Mouse (Mus musculus) heart, adult 2 months (tissue): ENCODE measurements around the gene Pvalb. TPM values are rescaled to one million over a fixed set of nuclear protein-coding genes. Genes with fewer than 3 reads are reported as not detected.

Experiments
- DNase-seq, 2 experiments: peaks; one replicate each; pipeline ENCODE4 v3.0.0; 2021
- H3K27ac ChIP-seq: fragments of 200-600 bp; 2 replicates; pipeline ENCODE4 v1.8.1; 2022
- H3K27me3 ChIP-seq: fragments of 200-500 bp; 2 replicates; pipeline ENCODE4 v1.6.1; 2012; ENCODE audit warnings: mild to moderate bottlenecking, low read length, inconsistent platforms, mixed read lengths; ENCODE audit not compliant: control insufficient read depth, insufficient read depth
- H3K36me3 ChIP-seq: fragments of 200-500 bp; 2 replicates; pipeline ENCODE4 v1.6.1; 2012; ENCODE audit warnings: low read length, inconsistent platforms; ENCODE audit not compliant: control insufficient read depth, insufficient read depth
- H3K4me1 ChIP-seq: fragments of 200-500 bp; 2 replicates; pipeline ENCODE4 v1.6.1; 2011; ENCODE audit warnings: low read length; ENCODE audit not compliant: control insufficient read depth, insufficient read depth
- H3K4me3 ChIP-seq: fragments of 200-600 bp; 2 replicates; pipeline ENCODE4 v1.8.1; 2022
- H3K79me2 ChIP-seq: fragments of 200-500 bp; replicated peaks from 2 replicates; pipeline ENCODE4 v1.6.1; 2012; ENCODE audit warnings: mild to moderate bottlenecking, inconsistent platforms, low read length, moderate library complexity, mixed read lengths; ENCODE audit not compliant: control insufficient read depth, insufficient read depth
- H3K9ac ChIP-seq: fragments of 200-500 bp; 2 replicates; pipeline ENCODE4 v1.6.1; 2012; ENCODE audit warnings: low read depth, mild to moderate bottlenecking, control low read depth, inconsistent platforms, low read length, mixed read lengths
- CTCF ChIP-seq: fragments of 200-600 bp; IDR thresholded peaks from 2 replicates; pipeline ENCODE4 v1.8.1; 2022; ENCODE audit warnings: antibody characterized with exemption, mild to moderate bottlenecking, moderate library complexity
- EP300 ChIP-seq: fragments of 200-500 bp; IDR thresholded peaks from 2 replicates; pipeline ENCODE4 v1.6.1; 2011; ENCODE audit warnings: low read depth, low read length, control low read depth; ENCODE audit not compliant: insufficient read depth
- POLR2A ChIP-seq: fragments of 200-500 bp; IDR thresholded peaks from 2 replicates; pipeline ENCODE4 v1.6.1; 2011; ENCODE audit warnings: mild to moderate bottlenecking, low read depth, low read length, control low read depth; ENCODE audit not compliant: insufficient read depth
- WGBS: fragments of 180-500 bp; shearing (Covaris S2); methylation state at CpG from one replicate; pipeline ENCODE4 v1.1.7; 2018; 5-methylcytosine and 5-hydroxymethylcytosine counted together
- intact Hi-C: fragments of 180-260 bp; cut with DNase I; formaldehyde crosslinking; loops from one replicate; pipeline ENCODE4 v1.15.1; 2025
- polyA plus RNA-seq: library from polyadenylated mRNA; depleted of rRNA; stranded (reverse); fragments of >200 nt; gene quantifications from 2 replicates; pipeline ENCODE4 v1.2.3, GENCODE M21; 2012
- total RNA-seq, 2 experiments: library from RNA; stranded (reverse); gene quantifications; 2 replicates each; pipeline ENCODE4 v1.2.3; 2021

The Pvalb gene
- total and polyA plus RNA-seq, 3 experiments = 0.37 to 0.77 (median 0.44) TPM

- Histone ChIP-seq H3K4me3 (no peak within 1 kb of the TSS), H3K27ac (no peak within 1 kb of the TSS), H3K4me1 (no peaks in the 10 kb centered on the region), H3K36me3 (no peaks in the 10 kb centered on the region), H3K27me3 (no peaks in the 10 kb centered on the region), H3K9ac (no peak within 1 kb of the TSS), H3K79me2 (no peaks in the 10 kb centered on the region)
- WGBS = 66% methylated on average over 7 of the region's 7 CpGs
- intact Hi-C loops = no loop called here
- peak; percentile 42 to 77 for DNase-seq
- TF ChIP-seq EP300 (no peak), POLR2A (0 out of 2 replicates have a peak, but pooled peaks have one; percentile 13)
Observed at GRCm38 (mm10) chr15:78244695-78245492, 38.7 kb upstream of the Pvalb start, which contains the start of gene Ncf4. Gene Ncf4 (plus strand): TSS chr15:78244801.

- WGBS = 44% methylated on average over 6 of the region's 6 CpGs
- Histone ChIP-seq H3K27me3 (no peaks in the 10 kb centered on the region), H3K36me3 (no peaks in the 10 kb centered on the region), H3K9ac (no peak overlapping the region), H3K4me1 (no peaks in the 10 kb centered on the region), H3K79me2 (no peaks in the 10 kb centered on the region), H3K27ac (no peak overlapping the region), H3K4me3 (no peak overlapping the region)
- intact Hi-C loops = no loop called here
- DNase-seq = no peak
- no peak for TF ChIP-seq POLR2A
- no peak for TF ChIP-seq EP300
- TF ChIP-seq CTCF = no peak
Observed at GRCm38 (mm10) chr15:78243774-78244173, 37.6 kb upstream of the Pvalb start.

DNA sequence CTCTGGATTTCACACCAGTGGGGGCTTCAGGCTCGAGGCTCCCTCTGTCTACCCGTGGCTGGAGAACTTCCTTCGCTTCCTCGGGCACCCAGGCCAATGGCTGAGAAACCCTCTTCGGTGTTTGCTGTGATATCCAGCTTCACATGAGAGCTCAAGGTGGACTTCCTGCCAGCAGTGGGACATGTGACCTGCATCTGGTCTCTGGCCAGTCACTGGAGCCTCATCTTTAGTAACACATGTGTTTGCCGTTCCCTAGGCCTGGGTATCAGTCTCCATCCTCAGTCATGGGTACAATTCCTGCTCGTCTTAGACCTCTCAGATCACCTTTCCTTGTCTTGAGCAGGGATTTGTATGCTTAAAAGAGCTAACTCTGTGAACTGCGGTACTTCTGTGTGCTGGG is 36.9 kb upstream of the Pvalb start:
- H3K79me2 ChIP-seq = no peaks in the 10 kb centered on the region
- H3K27me3 ChIP-seq = no peaks in the 10 kb centered on the region
- H3K27ac ChIP-seq = no peak overlapping the region
- WGBS = 56% methylated on average over 8 of the region's 8 CpGs
- no peaks in the 10 kb centered on the region for H3K4me1 ChIP-seq
- no peak for DNase-seq
- TF ChIP-seq EP300 = no peak
- no peak for TF ChIP-seq CTCF
- no peak for TF ChIP-seq POLR2A
- intact Hi-C loops = no loop called here
- no peaks in the 10 kb centered on the region for H3K36me3 ChIP-seq
- H3K9ac ChIP-seq = no peak overlapping the region
- no peak overlapping the region for H3K4me3 ChIP-seq

GRCm38 (mm10) chr15:78241335-78241734 is 35.1 kb upstream of the Pvalb start:
- intact Hi-C loops = no loop called here
- no peak overlapping the region for H3K27ac ChIP-seq
- no peaks in the 10 kb centered on the region for H3K79me2 ChIP-seq

DNA sequence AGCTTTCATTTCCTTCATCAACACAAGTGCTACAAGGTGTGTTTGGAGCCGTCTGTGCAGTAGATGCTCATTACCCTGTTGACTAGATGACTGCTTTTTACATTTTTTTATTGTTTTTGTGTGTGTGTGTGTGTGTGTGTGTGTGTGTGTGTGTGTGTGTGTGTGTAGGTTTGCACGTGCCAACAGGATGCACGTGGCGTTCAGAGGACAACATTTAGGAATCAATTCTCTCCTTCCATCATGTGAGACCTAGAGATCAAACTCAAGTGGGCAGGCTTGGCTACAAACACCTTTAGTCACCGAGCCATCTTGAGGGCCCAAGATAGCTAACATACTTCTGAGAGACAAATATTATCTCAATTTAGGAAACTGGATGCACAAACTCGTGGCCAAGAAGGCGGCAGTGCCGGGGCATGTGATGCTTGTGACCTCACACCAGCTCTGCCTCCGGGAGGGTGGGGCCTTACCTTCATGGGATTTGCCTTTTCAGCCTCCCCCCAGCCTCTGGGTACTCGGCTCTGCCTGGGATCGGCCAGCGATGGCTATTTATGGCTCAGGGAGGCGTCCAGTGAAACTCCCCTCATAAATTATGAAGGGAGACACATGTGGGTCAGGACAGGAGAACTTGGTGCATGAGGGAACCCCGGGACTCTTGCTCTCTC is 33.9 kb upstream of the Pvalb start:
- no peak for DNase-seq
- Histone ChIP-seq H3K27ac (no peak overlapping the region), H3K36me3 (no peaks in the 10 kb centered on the region), H3K4me1 (no peaks in the 10 kb centered on the region), H3K79me2 (no peaks in the 10 kb centered on the region), H3K4me3 (no peak overlapping the region), H3K9ac (no peak overlapping the region), H3K27me3 (no peaks in the 10 kb centered on the region)
- TF ChIP-seq EP300 (no peak), CTCF (no peak), POLR2A (no peak)
- 55% methylated on average over 14 of the region's 14 CpGs for WGBS
- intact Hi-C loops = loop anchor here (5.0 kb wide), 1 partner anchor 63 kb away; no protein-coding TSS in a partner anchor

More at GRCm38 (mm10) chr15:78241335-78241734, 35.1 kb upstream of the Pvalb start:
- Histone ChIP-seq H3K27me3 (no peaks in the 10 kb centered on the region), H3K4me1 (no peaks in the 10 kb centered on the region), H3K4me3 (no peak overlapping the region), H3K36me3 (no peaks in the 10 kb centered on the region), H3K9ac (no peak overlapping the region)
- 52% methylated on average over 11 of the region's 11 CpGs for WGBS
- no peak for TF ChIP-seq EP300
- no peak for TF ChIP-seq CTCF
- TF ChIP-seq POLR2A = no peak
- no peak for DNase-seq

DNA sequence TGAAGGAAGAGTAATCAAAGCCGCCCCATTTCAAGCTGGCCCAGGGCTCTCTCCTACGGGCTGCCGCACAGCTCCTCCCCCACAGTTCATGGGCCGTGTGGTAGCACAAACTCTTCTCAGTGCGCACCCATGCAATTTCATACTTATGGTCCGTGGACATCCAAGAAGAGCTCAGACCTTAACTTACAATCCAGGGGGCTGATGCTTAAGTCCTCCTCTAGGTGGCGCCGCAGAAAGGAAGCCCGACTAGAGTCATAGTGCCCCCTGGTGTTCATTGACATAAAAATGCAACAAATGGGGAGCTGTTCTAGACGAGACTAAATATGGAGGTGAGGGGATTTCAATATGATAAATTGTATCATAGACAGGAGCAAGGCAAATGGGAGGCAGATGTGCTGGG is 33.3 kb upstream of the Pvalb start:
- Histone ChIP-seq H3K4me1 (no peaks in the 10 kb centered on the region), H3K36me3 (no peaks in the 10 kb centered on the region), H3K4me3 (no peak overlapping the region), H3K27ac (no peak overlapping the region), H3K79me2 (no peaks in the 10 kb centered on the region), H3K9ac (no peak overlapping the region), H3K27me3 (no peaks in the 10 kb centered on the region)
- intact Hi-C loops = loop anchor here (5.0 kb wide), 1 partner anchor 62 kb away; no protein-coding TSS in a partner anchor
- peak; percentile 29 to 53 for DNase-seq
- 31% methylated on average over 10 of the region's 10 CpGs for WGBS
- TF ChIP-seq POLR2A (no peak), EP300 (no peak), CTCF (peak; percentile 92)
